Mouse (Mus musculus) olfactory bulb, adult 2 months (tissue): ENCODE measurements around the gene Map6.

Experiments
- CTCF ChIP-seq: fragments of 200-500 bp; IDR thresholded peaks from 2 replicates; pipeline ENCODE4 v1.5.1; 2012; ENCODE audit warnings: low read depth, mild to moderate bottlenecking, low read length, moderate library complexity; ENCODE audit not compliant: insufficient read depth
- POLR2A ChIP-seq: fragments of 200-500 bp; IDR thresholded peaks from 2 replicates; pipeline ENCODE4 v1.6.1; 2012; ENCODE audit warnings: mild to moderate bottlenecking, low read depth, low read length, moderate library complexity; ENCODE audit not compliant: insufficient read depth

DNA sequence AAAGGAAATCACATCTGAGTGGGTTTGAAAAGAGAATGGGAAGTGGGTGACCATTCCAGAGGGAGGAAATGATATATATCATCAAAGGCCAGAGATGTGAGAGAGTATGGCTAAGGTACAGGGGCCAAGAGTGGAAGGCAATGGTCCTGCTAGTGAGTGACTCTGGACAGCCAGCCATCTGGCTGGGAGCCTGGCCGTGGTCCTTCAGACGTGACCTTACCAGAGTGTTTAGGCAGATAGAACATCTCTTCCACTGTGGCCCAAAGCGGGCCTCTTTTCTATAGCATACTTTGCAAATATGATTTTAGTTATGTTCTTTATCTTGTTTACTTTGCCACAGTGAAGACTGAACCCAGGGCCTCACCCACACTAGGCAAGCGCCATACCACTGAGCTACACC is 38.4 kb downstream of the Map6 start:
- TF ChIP-seq CTCF: no peak
- no peak for TF ChIP-seq POLR2A
